Mouse (Mus musculus) cortical plate, adult 2 months (tissue): ENCODE measurements around the gene Urgcp.

Experiments
- CTCF ChIP-seq: fragments of 200-500 bp; IDR thresholded peaks from 2 replicates; pipeline ENCODE4 v1.5.1; 2011; ENCODE audit warnings: mild to moderate bottlenecking, control low read depth, low read length; ENCODE audit not compliant: insufficient read depth; ENCODE audit errors: extremely low read depth
- POLR2A ChIP-seq: fragments of 200-500 bp; IDR thresholded peaks from 2 replicates; pipeline ENCODE4 v1.6.1; 2011; ENCODE audit warnings: mild to moderate bottlenecking, low read length, control low read depth; ENCODE audit not compliant: insufficient read depth; ENCODE audit errors: extremely low read depth

DNA sequence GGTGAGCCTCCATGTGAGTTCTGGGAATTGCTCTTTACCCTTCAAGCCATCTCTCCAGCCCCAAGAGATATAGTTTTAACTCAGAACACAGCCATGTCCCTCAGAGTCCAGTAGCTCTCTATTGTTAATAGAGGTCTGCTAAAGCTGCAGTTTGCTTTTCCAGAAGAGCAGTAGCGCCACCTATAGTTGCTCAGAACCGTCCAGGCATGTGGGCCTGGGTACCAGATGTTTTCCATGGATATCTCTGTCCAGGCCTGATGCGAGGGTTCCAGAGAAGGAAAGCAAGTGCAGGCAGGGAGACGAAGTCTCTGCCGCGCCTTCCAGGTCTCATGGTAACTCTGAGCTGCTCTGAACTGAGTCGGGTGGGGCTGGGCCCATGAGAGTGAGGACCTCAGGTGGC, 70.4 kb downstream of the Urgcp start:
- TF ChIP-seq POLR2A = no peak
- TF ChIP-seq CTCF = peak; percentile 71
